Mouse (Mus musculus): ENCODE measurements around the gene Gm14137.

DNA sequence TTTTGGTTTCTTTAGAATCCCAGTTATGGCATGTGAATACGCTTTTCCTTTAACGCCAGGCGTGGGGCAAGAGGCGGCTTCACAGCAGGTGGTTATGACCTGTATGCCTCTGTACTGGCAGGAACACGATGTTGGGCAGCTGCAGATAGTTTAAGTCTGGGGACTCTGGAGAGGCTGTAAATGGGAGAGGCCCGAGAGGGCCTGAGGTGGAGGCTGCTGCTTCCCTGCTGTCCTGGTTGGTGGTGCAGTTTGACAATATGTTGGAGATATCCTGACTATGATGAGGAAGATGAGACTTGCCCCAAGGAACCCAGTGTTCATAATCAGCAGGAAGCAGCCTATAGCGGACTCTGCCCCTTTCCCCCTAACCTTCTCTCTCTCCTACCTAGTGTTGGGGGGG, 8.6 kb downstream of the Gm14137 start:
- TF ChIP-seq POLR2A (IDR thresholded peaks at IDR 0.05; ENCODE audit: borderline replicate concordance, insufficient read depth, low read length) (no peak), CTCF (IDR thresholded peaks at IDR 0.05; ENCODE audit: borderline replicate concordance, insufficient read depth, low read depth, low read length) (no peak)
